Comparison of ENCODE assay signal across 7 mouse cellular contexts in the genomic region with DNA sequence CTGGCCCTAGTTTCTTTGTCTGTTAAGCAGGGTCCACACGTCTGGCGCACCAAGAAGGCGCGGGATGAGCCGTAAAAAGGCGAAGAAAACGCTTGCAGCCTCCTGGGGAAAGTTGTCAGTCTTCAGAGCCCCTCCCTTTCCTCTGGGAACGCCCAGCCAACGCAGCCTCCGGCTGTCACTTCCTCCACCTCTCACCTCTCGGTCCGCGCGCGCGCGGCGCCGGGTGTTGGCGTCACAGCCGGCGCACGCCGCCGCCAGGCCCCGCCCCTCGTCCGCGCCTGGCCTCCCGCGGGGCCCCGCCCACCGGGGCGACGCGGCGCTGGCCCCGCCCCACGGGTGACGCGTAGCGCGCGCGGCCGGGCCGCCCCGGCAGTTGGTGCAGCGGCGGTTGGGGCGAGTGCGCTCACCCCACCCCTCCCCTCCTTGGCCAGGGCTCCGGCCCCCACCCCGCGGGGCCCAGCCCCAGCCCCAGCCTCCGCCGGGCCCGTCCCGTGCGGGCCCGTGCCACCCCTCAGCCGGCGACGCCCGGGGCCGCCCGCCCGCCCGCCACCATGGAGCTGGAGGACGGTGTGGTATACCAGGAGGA. TPM values are rescaled to one million over a fixed set of nuclear protein-coding genes. Genes with fewer than 3 reads are reported as not detected.
A peak's percentile ranks its signal among the peaks of the same experiment; 100 is the strongest.
DNase-seq lines count a peak whose midpoint lies in the region; ATAC-seq lines count a peak whose summit lies in the region.

A gene (plus strand): TSS at position 372 of the 586 bp plus-strand sequence.

- H3K4me3 ChIP-seq in embryonic facial prominence, embryonic 11.5 days (ENCODE audit: low read depth, low read length), result peak within 1 kb of the TSS; percentile 98
- peak within 1 kb of the TSS; percentile 98 for H3K4me3 ChIP-seq in limb, embryonic 10.5 days
- H3K4me3 ChIP-seq in midbrain, embryonic 13.5 days (replicated peaks), result peak within 1 kb of the TSS; percentile 95

- H3K27ac ChIP-seq in embryonic facial prominence, embryonic 11.5 days (replicated peaks; ENCODE audit: low read depth, low read length), result peak within 1 kb of the TSS; percentile 80
- H3K27ac ChIP-seq in limb, embryonic 10.5 days, result peak within 1 kb of the TSS; percentile 93
- peak within 1 kb of the TSS; percentile 94 for H3K27ac ChIP-seq in midbrain, embryonic 13.5 days

- no peaks in the 10 kb centered on the region for H3K9me3 ChIP-seq in embryonic facial prominence, embryonic 11.5 days (replicated peaks; ENCODE audit: control insufficient read depth, low read length)
- H3K9me3 ChIP-seq in limb, embryonic 10.5 days (replicated peaks), result no peaks in the 10 kb centered on the region
- H3K9me3 ChIP-seq in midbrain, embryonic 13.5 days, result no peaks in the 10 kb centered on the region

- H3K4me1 ChIP-seq in embryonic facial prominence, embryonic 11.5 days (ENCODE audit: control insufficient read depth, insufficient read depth, low read length), result peaks cover 4% of the 10 kb centered on the region; the same call in 1 of the 2 replicates
- peaks cover 22% of the 10 kb centered on the region for H3K4me1 ChIP-seq in limb, embryonic 10.5 days
- peaks cover 43% of the 10 kb centered on the region for H3K4me1 ChIP-seq in midbrain, embryonic 13.5 days (replicated peaks)

- H3K9ac ChIP-seq in embryonic facial prominence, embryonic 11.5 days (replicated peaks; ENCODE audit: low read length), result peak within 1 kb of the TSS; percentile 88
- peak within 1 kb of the TSS; percentile 91 for H3K9ac ChIP-seq in midbrain, embryonic 13.5 days (replicated peaks)

- DNase-seq in adrenal gland, postnatal 14 days, result peak; percentile 97
- DNase-seq in embryonic facial prominence, embryonic 11.5 days (ENCODE audit: low spot score), result peak; percentile 96
- peak; percentile 94 for DNase-seq in kidney, adult 11 months
- DNase-seq in limb, embryonic 10.5 days (ENCODE audit: low spot score), result peak; percentile 94
- DNase-seq in spleen, adult 12 weeks (ENCODE audit: low spot score), result peak; percentile 92

- H3K4me2 ChIP-seq in embryonic facial prominence, embryonic 11.5 days (ENCODE audit: low read depth, low read length), result peak within 1 kb of the TSS; percentile 87
- peak within 1 kb of the TSS; percentile 99 for H3K4me2 ChIP-seq in midbrain, embryonic 13.5 days (replicated peaks)

- WGBS in embryonic facial prominence, embryonic 11.5 days, result 0% methylated on average over 51 of the region's 70 CpGs
- 3% methylated on average over 70 of the region's 70 CpGs for WGBS in limb, embryonic 10.5 days
- WGBS in midbrain, embryonic 13.5 days, result under 1% methylated on average over 61 of the region's 70 CpGs

- peak; percentile 90 for ATAC-seq in embryonic facial prominence, embryonic 11.5 days (replicated peaks; ENCODE audit: insufficient number of reproducible peaks, low FRiP score, low TSS enrichment, low read depth)
- ATAC-seq in granulocyte monocyte progenitor cell, adult 5-6 weeks (replicated peaks; ENCODE audit: poor library complexity, severe bottlenecking), result peak; percentile 62
- ATAC-seq in midbrain, embryonic 13.5 days, result peak; percentile 94

- no peaks in the 10 kb centered on the region for H3K27me3 ChIP-seq in embryonic facial prominence, embryonic 11.5 days (ENCODE audit: control insufficient read depth, insufficient read depth, low read length)
- no peaks in the 10 kb centered on the region for H3K27me3 ChIP-seq in limb, embryonic 10.5 days (ENCODE audit: low read depth, poor library complexity, severe bottlenecking)
- no peaks in the 10 kb centered on the region for H3K27me3 ChIP-seq in midbrain, embryonic 13.5 days

- H3K36me3 ChIP-seq in embryonic facial prominence, embryonic 11.5 days (replicated peaks; ENCODE audit: control insufficient read depth, insufficient read depth, low read depth, low read length), result no peaks in the 10 kb centered on the region
- no peaks in the 10 kb centered on the region for H3K36me3 ChIP-seq in limb, embryonic 10.5 days
- no peaks in the 10 kb centered on the region for H3K36me3 ChIP-seq in midbrain, embryonic 13.5 days

RNA-seq across cellular contexts. Expression of the gene that starts here (rescaled TPM):
- total RNA-seq in adrenal gland, postnatal 14 days (2021), result 120 and 121 TPM in 2 replicates
- polyA plus RNA-seq in embryonic facial prominence, embryonic 11.5 days (2014; fragmentation: Nextera tagmentation; extraction: Ambion mirVana), result 42.4 and 42.9 TPM in 2 replicates
- total RNA-seq in granulocyte monocyte progenitor cell, adult 5-6 weeks (2014; fragmentation: Nextera tagmentation), result 25.3 and 42.8 TPM in 2 replicates
- 51.1 and 59.8 TPM in 2 replicates for total RNA-seq in granulocyte monocyte progenitor cell, adult 5-6 weeks (2017)
- 28.0 and 30.4 TPM in 2 replicates for polyA plus RNA-seq in limb, embryonic 10.5 days (2016; fragmentation: Nextera tagmentation; extraction: Ambion mirVana)
- 108 and 109 TPM in 2 replicates for polyA plus RNA-seq in midbrain, embryonic 13.5 days (2015; fragmentation: Nextera tagmentation; extraction: Ambion mirVana)

Comparison
In these comparisons a context has a peak if more than half of its experiments do, and no peak if none do; other contexts are left out.
1. Peak in every context shown above with its lines: DNase-seq, ATAC-seq, H3K4me3 ChIP-seq and H3K27ac ChIP-seq.